Mouse (Mus musculus) right cerebral cortex, postnatal 25 days (tissue): ENCODE data around the gene Hsbp1.

ENCODE experiments used
- DNase-seq: peaks from one replicate; pipeline ENCODE4 v3.0.0; 2022

Hsbp1 gene

GRCm38 (mm10) chr8:119394097-119394496, 49.8 kb downstream of the Hsbp1 start:
- no peak for DNase-seq

- DNase-seq, result peak; percentile 94
Measured at GRCm38 (mm10) chr8:119394524-119395026, 50.3 kb downstream of the Hsbp1 start, which contains the start of gene Mlycd. Mlycd (plus strand) TSS chr8:119394878.

GRCm38 (mm10) chr8:119395072-119395950, 51.0 kb downstream of the Hsbp1 start:
- no peak for DNase-seq
